Mouse (Mus musculus) mouse embryonic stem cell (cell line): ENCODE data around the gene Plscr5.
"Not testable (repeated sequence)": the region's sequence is repeated elsewhere in the genome, so short reads cannot be mapped to it uniquely, and the experiment has no call there.

Experiments
- in situ Hi-C, 2 experiments: fragments of 300-500 bp; cut with MboI; formaldehyde crosslinking; loops; 1 replicate in 1 of 2; 3 replicates in 1 of 2; pipeline ENCODE4 v1.14.3; 2019 to 2020; ENCODE audit warnings: low sequenced_read_pairs in 2 of 2, low pct_unique_long_range_greater_than_20kb in 1 of 2, mixed read lengths in 1 of 2; ENCODE audit not compliant: unreplicated experiment in 1 of 2

Plscr5 gene

GRCm38 (mm10) chr9:92192636-92193035, at the start of gene Plscr5:
Gene Plscr5 (plus strand): TSS chr9:92192936.
- in situ Hi-C loops, result not testable (repeated sequence)

- in situ Hi-C loops, result no loop called here
These were observed 45.0 kb upstream of the Plscr5 start for GRCm38 (mm10) chr9:92147555-92148248.

DNA sequence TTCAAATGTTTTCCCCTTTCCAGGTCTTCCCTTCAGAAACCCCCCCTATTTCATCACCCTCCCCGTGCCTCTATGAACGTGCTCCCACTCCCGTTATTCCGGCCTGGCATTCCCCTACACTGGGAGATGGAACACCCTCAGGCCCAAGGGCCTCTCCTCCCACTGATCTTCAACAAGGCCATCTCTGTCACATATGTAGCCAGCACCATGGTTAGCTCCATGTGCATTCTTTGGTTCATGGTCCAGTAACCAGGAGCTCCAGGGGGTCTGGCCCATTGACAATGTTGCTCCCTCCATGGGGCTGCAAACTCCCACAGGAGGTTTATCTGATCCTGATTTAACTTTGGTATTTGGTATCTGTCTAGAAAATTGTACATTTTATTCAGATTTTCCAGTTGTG, 30.5 kb upstream of the Plscr5 start:
- in situ Hi-C loops, result loop anchor here in 1 of 2 experiments (25.0 kb wide), 1 partner anchor 225 kb away; no protein-coding TSS in a partner anchor

DNA sequence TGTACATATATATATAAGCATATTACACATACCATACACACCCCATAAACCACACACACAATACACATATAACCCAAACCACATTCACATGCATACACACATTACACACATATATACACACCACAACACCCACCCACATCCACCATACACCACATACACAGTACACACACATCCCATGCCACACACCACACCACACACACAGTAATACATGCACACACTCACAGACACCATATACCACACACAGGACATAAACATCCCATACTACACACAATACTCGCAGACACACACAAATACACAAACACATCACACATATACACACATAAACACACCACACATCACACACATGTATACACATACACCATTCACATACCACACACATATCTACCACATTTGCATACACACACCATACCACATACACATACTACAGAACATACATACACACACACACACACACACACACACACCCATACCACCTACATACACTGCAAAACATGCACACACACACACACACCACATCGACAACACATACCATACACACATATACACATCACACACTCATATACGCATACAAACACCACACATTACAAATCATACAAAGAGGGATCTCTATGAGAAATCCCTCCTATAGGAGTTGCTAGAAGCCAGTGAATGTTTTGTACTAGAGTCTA, 19.3 kb upstream of the Plscr5 start:
- in situ Hi-C loops, result loop anchor here in 1 of 2 experiments (25.0 kb wide), 1 partner anchor 214 kb away; no protein-coding TSS in a partner anchor

- in situ Hi-C loops, result loop anchor here in 1 of 2 experiments (25.0 kb wide), 1 partner anchor 213 kb away; no protein-coding TSS in a partner anchor
These were observed 18.3 kb upstream of the Plscr5 start for GRCm38 (mm10) chr9:92174176-92175075.

DNA sequence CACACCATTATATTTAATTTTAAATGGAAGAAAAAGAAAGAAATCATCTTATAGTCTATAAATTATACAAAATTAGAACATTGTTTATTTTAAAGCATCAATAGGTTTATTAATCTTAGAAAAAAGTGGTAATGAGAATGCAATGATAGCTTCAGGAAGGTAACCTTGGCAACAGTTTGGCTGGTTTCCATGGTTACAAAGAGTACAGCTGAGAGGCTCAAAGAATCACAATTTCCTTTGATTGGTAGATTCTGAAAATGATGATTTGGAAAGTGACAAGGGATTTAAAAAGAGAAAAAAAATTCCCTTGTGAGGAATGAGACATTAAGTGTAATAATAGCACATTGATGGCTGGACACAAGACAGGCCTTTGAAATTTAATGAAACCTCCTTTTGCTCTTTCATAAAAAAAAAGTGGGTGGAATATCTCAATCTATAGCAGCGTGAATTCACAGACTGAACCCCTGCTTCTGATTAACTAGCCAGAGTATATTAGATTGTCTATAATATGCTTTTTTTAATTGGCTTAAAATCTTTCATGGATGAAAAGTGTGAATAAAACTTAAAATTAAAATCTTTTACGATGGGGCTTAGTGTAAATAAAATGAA, 13.8 kb upstream of the Plscr5 start:
- in situ Hi-C loops, result no loop called here

DNA sequence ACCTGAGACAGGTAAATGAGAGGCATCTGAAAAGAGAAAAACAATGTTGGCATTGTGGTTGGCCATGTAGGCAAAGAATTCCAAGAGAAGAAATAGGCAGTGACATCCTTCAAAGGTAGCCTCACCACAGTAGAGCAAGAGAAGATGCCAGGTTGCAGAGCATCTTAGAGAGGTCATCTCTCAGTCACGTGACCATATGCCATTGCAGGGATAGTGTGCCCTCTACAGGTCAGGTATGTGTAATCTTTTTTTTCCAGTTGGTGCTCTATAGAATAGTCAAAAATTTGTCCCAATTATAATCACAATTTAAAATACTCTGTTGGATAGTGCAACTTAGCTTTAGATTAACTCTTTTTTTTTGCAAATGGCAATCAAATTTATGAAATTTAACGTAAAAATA, 1.4 kb upstream of the Plscr5 start:
- in situ Hi-C loops, result no loop called here

DNA sequence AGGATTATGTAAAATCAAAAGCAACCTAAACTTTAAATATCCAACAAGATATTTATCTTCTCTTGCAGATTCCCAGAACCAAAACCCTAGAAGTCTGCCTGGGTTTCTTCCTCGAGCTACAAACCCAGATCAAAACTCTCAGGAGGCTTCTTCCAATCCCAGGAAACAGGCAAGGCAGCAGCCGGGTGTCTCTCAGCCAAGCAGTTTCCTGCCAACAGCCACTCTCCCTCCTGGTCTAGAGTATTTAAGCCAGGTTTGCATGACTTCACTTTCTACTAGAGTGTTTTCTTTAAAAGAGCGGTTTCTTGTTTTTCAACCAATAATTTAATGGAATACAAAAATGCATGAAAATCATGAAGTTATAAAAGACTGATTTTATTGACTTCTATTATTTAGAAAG, 5.7 kb downstream of the Plscr5 start:
- in situ Hi-C loops, result no loop called here

GRCm38 (mm10) chr9:92199564-92199963, 6.8 kb downstream of the Plscr5 start:
- in situ Hi-C loops, result no loop called here

GRCm38 (mm10) chr9:92204397-92204796, 11.7 kb downstream of the Plscr5 start:
- in situ Hi-C loops, result no loop called here

DNA sequence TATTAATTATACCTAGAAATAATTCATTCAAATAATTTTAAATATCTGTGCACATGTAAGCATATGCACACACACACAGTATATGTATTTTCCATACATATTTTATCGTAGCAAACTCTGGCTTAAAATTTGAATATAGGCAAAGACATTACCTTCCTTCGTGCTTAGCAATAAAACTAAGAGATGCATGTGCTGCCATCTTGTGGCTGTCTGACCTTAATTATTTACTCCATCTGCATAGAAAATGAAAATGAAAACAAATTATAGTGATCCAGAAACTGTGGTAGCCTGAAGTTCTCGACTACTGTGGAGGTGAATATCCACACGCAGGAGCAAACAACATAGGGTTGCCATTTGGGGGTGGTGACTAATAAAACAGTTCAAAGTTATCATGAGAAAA, 14.6 kb downstream of the Plscr5 start:
- in situ Hi-C loops, result no loop called here

DNA sequence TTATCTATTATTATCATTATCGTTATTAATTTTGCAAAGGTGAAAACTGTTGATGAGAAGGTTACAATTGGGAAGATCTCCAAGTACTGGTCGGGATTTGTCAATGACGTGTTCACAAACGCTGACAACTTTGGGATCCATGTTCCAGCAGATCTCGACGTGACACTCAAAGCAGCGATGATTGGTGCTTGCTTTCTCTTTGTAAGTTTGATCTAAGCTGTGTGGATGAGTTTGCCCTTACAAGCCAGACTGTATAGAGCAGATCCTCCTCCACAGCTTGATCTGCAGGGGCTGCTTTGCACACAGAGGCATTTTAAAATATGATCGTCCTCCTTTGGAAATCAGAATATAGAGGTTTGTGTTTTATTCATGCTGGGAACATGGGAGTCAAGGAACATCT, 15.0 kb downstream of the Plscr5 start:
- in situ Hi-C loops, result no loop called here

DNA sequence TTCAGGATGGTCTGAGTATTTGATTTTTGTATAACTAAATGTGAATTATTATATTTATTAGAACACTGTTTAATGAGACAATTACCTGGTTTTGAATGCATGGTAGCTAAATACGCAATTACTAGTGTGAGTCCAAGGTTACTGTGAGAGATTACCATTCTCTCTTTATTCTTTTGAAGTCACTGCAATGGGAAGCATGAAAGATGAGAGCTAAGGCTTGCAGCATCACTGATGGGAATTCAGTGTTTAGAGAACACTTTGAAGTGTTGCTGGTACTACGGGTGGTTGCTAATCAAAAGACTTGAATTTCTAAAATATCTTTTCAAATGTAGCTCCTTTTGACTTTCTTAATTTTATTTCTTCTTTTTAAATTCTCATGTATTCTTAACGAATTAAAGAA, 17.1 kb downstream of the Plscr5 start:
- in situ Hi-C loops, result no loop called here

- in situ Hi-C loops, result no loop called here
These were observed 17.7 kb downstream of the Plscr5 start for GRCm38 (mm10) chr9:92210386-92210967.

- in situ Hi-C loops, result no loop called here
These were observed 18.3 kb downstream of the Plscr5 start for GRCm38 (mm10) chr9:92211048-92211447.

DNA sequence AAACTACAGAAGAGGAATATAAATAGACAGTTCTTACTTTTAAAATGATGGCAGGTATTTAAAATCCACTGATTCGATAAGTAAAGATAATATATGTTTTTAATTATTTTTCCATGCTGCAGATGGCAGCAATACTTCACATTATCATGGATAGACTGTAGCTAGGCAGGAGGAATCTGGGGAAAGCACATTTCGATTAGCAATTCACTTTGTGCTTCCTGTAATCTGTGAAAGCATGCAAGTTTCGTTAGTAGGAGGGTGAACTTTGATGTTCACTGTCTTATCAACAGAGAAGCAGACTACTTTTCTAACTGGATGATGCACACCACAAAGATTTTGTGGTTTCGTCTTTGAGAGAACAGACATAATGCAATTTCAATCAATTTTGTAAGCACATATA, 24.7 kb downstream of the Plscr5 start:
- in situ Hi-C loops, result no loop called here

- in situ Hi-C loops, result no loop called here
These were observed 25.2 kb downstream of the Plscr5 start for GRCm38 (mm10) chr9:92217896-92218295.

DNA sequence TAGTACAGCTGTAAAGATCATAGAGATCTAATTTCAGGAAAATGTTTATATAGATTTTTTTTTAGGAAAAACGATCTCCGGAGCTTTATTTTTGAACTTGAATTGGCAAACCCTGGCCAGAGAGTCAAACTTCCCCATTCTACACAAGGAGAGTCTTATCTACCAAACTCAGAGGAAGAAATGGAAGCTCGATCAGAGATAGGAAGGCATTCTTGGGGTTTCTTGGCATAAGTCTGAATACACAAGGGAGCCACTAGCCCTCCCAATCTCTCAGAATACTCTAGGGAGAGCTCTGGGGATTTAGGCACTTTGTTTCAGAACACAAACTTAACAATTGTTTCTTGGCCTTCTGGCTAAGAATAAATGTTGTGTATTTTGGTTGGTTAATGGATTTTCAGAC, 27.4 kb downstream of the Plscr5 start:
- in situ Hi-C loops, result no loop called here
